Mouse (Mus musculus) mouse trophoblast stem cell (cell line): Measurements from ENCODE around the gene Scrn2.

Source experiments
- in situ Hi-C, 2 experiments: fragments of 300-500 bp; cut with MseI, MboI; formaldehyde crosslinking; loops; 2 replicates in 1 of 2; 3 replicates in 1 of 2; pipeline ENCODE4 v1.15.1; 2025

Scrn2 gene

GRCm38 (mm10) chr11:97029686-97030417, at the start of gene Scrn2:
Gene Scrn2 (plus strand): TSS chr11:97029938.
- in situ Hi-C loops, result loop anchor here (5.0 kb wide), 2 partner anchors 43 to 48 kb away; partner anchors contain the start of gene Sp2 (in 1 of the 2)

GRCm38 (mm10) chr11:96980021-96980420, 49.7 kb upstream of the Scrn2 start:
- in situ Hi-C loops, result loop anchor here in 1 of 2 experiments (5.0 kb wide), 1 partner anchor 47 kb away; the partner anchor contains the start of gene Scrn2

GRCm38 (mm10) chr11:96981461-96981860, 48.3 kb upstream of the Scrn2 start:
- in situ Hi-C loops, result loop anchor here in 1 of 2 experiments (5.0 kb wide), 1 partner anchor 46 kb away; the partner anchor contains the start of gene Scrn2

- in situ Hi-C loops, result loop anchor here in 1 of 2 experiments (5.0 kb wide), 1 partner anchor 45 kb away; the partner anchor contains the start of gene Scrn2
Measured at GRCm38 (mm10) chr11:96982355-96982754, 47.4 kb upstream of the Scrn2 start.

GRCm38 (mm10) chr11:96982859-96983258, 46.9 kb upstream of the Scrn2 start, which contains the start of gene Sp2:
Gene Sp2 (minus strand): TSS chr11:96982959.
- in situ Hi-C loops, result loop anchor here in 1 of 2 experiments (5.0 kb wide), 1 partner anchor 44 kb away; the partner anchor contains the start of gene Scrn2

- in situ Hi-C loops, result loop anchor here (5.0 kb wide), 1 partner anchor 42 kb away; the partner anchor contains the start of gene Scrn2 (in 2 of the 2)
Measured at GRCm38 (mm10) chr11:96984903-96985302, 44.8 kb upstream of the Scrn2 start.

GRCm38 (mm10) chr11:96986463-96986862, 43.3 kb upstream of the Scrn2 start:
- in situ Hi-C loops, result loop anchor here in 1 of 2 experiments (5.0 kb wide), 1 partner anchor 41 kb away; the partner anchor contains the start of gene Scrn2

- in situ Hi-C loops, result loop anchor here in 1 of 2 experiments (5.0 kb wide), 1 partner anchor 39 kb away; the partner anchor contains the start of gene Scrn2
Measured at GRCm38 (mm10) chr11:96987873-96988655, 41.7 kb upstream of the Scrn2 start.

GRCm38 (mm10) chr11:96991501-96991900, 38.2 kb upstream of the Scrn2 start:
- in situ Hi-C loops, result no loop called here

- in situ Hi-C loops, result no loop called here
Measured at GRCm38 (mm10) chr11:96992722-96993311, 36.9 kb upstream of the Scrn2 start.

- in situ Hi-C loops, result no loop called here
Measured at GRCm38 (mm10) chr11:96995031-96995430, 34.7 kb upstream of the Scrn2 start.

- in situ Hi-C loops, result no loop called here
Measured at GRCm38 (mm10) chr11:96995836-96996772, 33.6 kb upstream of the Scrn2 start.

- in situ Hi-C loops, result no loop called here
Measured at GRCm38 (mm10) chr11:96996773-96997379, 32.9 kb upstream of the Scrn2 start.

- in situ Hi-C loops, result no loop called here
Measured at GRCm38 (mm10) chr11:96997380-96997956, 32.3 kb upstream of the Scrn2 start.

GRCm38 (mm10) chr11:97003170-97003569, 26.6 kb upstream of the Scrn2 start:
- in situ Hi-C loops, result no loop called here

GRCm38 (mm10) chr11:97007093-97007794, 22.5 kb upstream of the Scrn2 start:
- in situ Hi-C loops, result no loop called here

GRCm38 (mm10) chr11:97009198-97009790, 20.4 kb upstream of the Scrn2 start:
- in situ Hi-C loops, result no loop called here

- in situ Hi-C loops, result no loop called here
Measured at GRCm38 (mm10) chr11:97013121-97013670, 16.5 kb upstream of the Scrn2 start, which contains the start of gene Sp6. Gene Sp6 (plus strand): TSS chr11:97013394.
